Mouse (Mus musculus): ENCODE measurements around the gene Mmp23. TPM values are rescaled to one million over a fixed set of nuclear protein-coding genes. Genes with fewer than 3 reads are reported as not detected.

The Mmp23 gene
- total and polyA plus RNA-seq, 2 experiments from 2014 or later, result 2.9 to 6.0 TPM

DNA sequence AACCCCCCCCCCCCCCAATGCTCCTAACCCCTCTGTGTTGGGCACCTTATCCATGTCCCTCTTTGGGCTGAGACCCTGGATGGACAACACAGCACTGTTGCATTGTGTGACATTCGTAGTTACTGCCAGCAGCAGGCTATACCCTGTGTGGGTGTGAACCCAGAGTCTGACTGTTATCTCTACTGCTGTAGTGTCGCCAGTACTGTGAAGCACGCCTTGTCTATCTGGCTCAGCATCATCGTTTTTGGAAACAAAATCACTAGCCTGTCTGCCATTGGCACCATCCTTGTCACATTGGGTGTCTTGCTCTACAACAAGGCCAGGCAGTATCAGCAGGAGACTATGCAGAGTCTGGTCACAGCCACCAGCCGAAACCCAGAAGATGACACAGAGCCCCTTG lies 34.9 kb downstream of the Mmp23 start:
- DNase-seq (no peak), ATAC-seq (no peak)
- no peak overlapping the region for H3K4me3 ChIP-seq (ENCODE audit: low read depth, low read length)
- H3K27me3 ChIP-seq (ENCODE audit: insufficient read depth, low read length), result no peaks in the 10 kb centered on the region
- no peak overlapping the region for H3K4me2 ChIP-seq (ENCODE audit: low read depth)
- H3K36me3 ChIP-seq (ENCODE audit: insufficient read depth), result peaks cover 61% of the 10 kb centered on the region
- WGBS, result 96% methylated on average over 5 of the region's 5 CpGs
- no peak for TF ChIP-seq CTCF (IDR thresholded peaks at IDR 0.05; ENCODE audit: low read depth)
- H3K9me3 ChIP-seq (ENCODE audit: low read length), result no peaks in the 10 kb centered on the region
- no peaks in the 10 kb centered on the region for H3K4me1 ChIP-seq (ENCODE audit: insufficient read depth)
- H3K9ac ChIP-seq, result no peak overlapping the region
- no peak overlapping the region for H3K27ac ChIP-seq (ENCODE audit: low read depth, low read length)

DNA sequence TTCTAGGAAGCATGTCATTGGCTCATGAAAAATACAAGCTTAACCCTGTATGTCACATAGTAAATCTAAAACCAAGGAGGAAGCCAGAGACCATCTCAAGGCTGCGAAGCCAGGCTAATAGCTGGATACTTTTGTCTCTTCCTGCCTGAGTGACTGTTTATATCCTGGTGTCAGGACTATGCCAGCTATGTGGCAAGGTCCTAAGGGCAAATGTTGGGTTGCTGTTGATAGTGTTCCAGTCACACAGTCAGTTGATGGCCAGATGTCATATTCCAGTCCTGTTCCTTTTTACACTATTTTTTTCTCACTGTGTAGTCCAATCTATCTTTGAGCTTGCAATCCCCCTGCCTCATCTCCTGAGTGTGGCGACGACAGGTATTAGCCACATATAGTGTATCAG lies 39.9 kb downstream of the Mmp23 start:
- no peak overlapping the region for H3K4me3 ChIP-seq (ENCODE audit: low read depth, low read length)
- no peak for TF ChIP-seq CTCF (IDR thresholded peaks at IDR 0.05; ENCODE audit: low read depth)

DNA sequence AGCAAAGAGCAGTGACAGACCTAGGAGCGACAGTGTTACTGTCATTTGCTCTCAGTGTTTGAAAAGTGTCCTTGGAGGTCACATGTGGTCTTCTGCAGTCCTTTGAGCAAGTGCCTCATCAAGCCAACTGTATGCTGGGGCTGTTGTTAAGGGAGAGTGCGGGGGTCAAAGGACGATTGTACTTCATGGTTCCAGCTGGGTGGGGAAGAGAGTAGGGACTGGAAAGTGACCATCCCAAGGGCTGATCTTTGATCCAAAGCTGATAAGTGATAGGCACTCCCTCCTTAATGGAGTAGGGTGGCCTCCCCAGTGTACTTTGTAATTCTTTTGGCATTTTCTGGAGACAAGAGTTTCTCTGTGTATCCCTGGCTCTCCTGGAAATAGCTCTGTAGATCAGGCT lies 41.3 kb downstream of the Mmp23 start:
- peaks cover 59% of the 10 kb centered on the region for H3K36me3 ChIP-seq (ENCODE audit: insufficient read depth)
- H3K27me3 ChIP-seq (ENCODE audit: insufficient read depth, low read length), result no peaks in the 10 kb centered on the region
- no peaks in the 10 kb centered on the region for H3K4me1 ChIP-seq (ENCODE audit: insufficient read depth)
- no peak overlapping the region for H3K27ac ChIP-seq (ENCODE audit: low read depth, low read length)
- DNase-seq, result no peak
- H3K9ac ChIP-seq, result no peak overlapping the region
- TF ChIP-seq CTCF (IDR thresholded peaks at IDR 0.05; ENCODE audit: low read depth), result no peak
- no peaks in the 10 kb centered on the region for H3K9me3 ChIP-seq (ENCODE audit: low read length)
- H3K4me3 ChIP-seq (ENCODE audit: low read depth, low read length), result no peak overlapping the region
- WGBS, result 97% methylated on average over 3 of the region's 3 CpGs
- no peak overlapping the region for H3K4me2 ChIP-seq (ENCODE audit: low read depth)
- ATAC-seq, result no peak

More for the DNA sequence above, 39.9 kb downstream of the Mmp23 start:
- DNase-seq (no peak), ATAC-seq (no peak)
- no peak overlapping the region for H3K9ac ChIP-seq
- H3K27me3 ChIP-seq (ENCODE audit: insufficient read depth, low read length), result no peaks in the 10 kb centered on the region
- no peaks in the 10 kb centered on the region for H3K9me3 ChIP-seq (ENCODE audit: low read length)
- 96% methylated on average over 3 of the region's 3 CpGs for WGBS
- no peaks in the 10 kb centered on the region for H3K4me1 ChIP-seq (ENCODE audit: insufficient read depth)
- peaks cover 73% of the 10 kb centered on the region for H3K36me3 ChIP-seq (ENCODE audit: insufficient read depth)
- H3K4me2 ChIP-seq (ENCODE audit: low read depth), result no peak overlapping the region
- H3K27ac ChIP-seq (ENCODE audit: low read depth, low read length), result no peak overlapping the region

DNA sequence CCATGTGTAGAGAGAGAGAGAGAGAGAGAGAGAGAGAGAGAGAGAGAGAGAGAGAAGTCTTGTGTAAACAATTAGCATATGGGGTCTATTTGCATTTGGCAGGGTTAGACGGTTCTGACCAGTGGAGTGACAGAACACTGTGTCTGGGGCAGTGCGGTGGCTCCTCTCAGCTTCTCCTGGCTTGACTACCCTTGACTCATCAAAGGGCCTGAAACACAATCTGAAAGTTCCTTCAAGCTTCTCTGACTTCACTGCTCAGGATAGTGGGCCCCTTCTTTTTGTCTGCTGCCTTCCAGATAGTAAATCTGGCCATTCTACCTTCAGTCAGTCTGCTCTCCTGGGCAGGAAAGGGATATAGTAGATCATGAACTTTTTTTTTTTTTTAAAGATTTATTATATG lies 46.4 kb downstream of the Mmp23 start:
- no peak overlapping the region for H3K27ac ChIP-seq (ENCODE audit: low read depth, low read length)
- H3K4me1 ChIP-seq (ENCODE audit: insufficient read depth), result peaks cover 7% of the 10 kb centered on the region; the same call in 1 of the 2 replicates
- H3K27me3 ChIP-seq (ENCODE audit: insufficient read depth, low read length), result no peaks in the 10 kb centered on the region
- no peaks in the 10 kb centered on the region for H3K9me3 ChIP-seq (ENCODE audit: low read length)
- 63% methylated on average over 2 of the region's 2 CpGs for WGBS
- no peak for TF ChIP-seq CTCF (IDR thresholded peaks at IDR 0.05; ENCODE audit: low read depth)
- H3K36me3 ChIP-seq (ENCODE audit: insufficient read depth), result peaks cover 17% of the 10 kb centered on the region
- no peak overlapping the region for H3K4me3 ChIP-seq (ENCODE audit: low read depth, low read length)
- ATAC-seq (no peak), DNase-seq (no peak)
- H3K9ac ChIP-seq, result no peak overlapping the region
- H3K4me2 ChIP-seq (ENCODE audit: low read depth), result no peak overlapping the region

DNA sequence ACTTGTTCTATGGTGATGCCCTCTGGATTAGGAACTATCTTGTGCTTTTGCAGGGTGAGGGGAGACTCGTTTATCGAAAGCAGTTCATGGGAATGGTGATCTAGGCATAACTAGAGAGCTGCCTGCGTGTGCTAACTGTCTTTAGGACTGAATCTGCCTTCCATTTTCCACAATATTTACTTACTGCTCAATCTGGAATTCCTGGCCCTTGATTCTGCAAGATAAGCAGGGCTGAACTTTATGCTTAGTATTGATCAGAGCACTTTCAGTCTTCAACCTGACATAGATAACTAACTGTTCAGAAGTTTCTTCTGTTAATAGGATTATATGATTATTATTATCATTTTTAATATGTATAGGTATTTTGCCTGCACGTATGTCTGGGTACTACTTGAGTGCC lies 48.1 kb downstream of the Mmp23 start:
- no peak for DNase-seq
- no peak overlapping the region for H3K4me2 ChIP-seq (ENCODE audit: low read depth)
- H3K4me1 ChIP-seq (ENCODE audit: insufficient read depth), result peaks cover 13% of the 10 kb centered on the region; the same call in 1 of the 2 replicates
- no peak overlapping the region for H3K9ac ChIP-seq
- WGBS, result 91% methylated on average over 4 of the region's 4 CpGs
- H3K36me3 ChIP-seq (ENCODE audit: insufficient read depth), result peaks cover 7% of the 10 kb centered on the region; the same call in 1 of the 2 replicates
- TF ChIP-seq CTCF (IDR thresholded peaks at IDR 0.05; ENCODE audit: low read depth), result no peak
- H3K9me3 ChIP-seq (ENCODE audit: low read length), result no peaks in the 10 kb centered on the region
- ATAC-seq, result no peak
- H3K27me3 ChIP-seq (ENCODE audit: insufficient read depth, low read length), result no peaks in the 10 kb centered on the region
- H3K27ac ChIP-seq (ENCODE audit: low read depth, low read length), result no peak overlapping the region
- no peak overlapping the region for H3K4me3 ChIP-seq (ENCODE audit: low read depth, low read length)

DNA sequence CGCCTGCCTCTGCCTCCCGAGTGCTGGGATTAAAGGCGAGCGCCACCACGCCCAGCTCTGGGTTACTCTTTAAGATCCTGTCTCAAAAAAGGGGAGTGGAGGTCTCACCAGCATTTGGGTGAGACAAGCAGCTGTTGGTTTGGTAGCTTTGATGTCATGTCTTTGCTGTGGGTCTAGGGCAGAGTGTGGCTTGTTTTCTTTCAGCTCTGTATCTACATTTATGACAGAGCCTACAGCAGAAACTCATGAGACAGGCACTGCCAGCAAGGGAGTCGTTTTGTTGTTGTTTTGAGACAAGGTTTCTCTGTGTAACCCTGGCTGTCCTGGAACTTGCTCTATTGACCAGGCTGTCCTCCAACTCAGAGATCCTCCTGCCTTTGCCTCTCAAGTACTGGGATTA lies 49.4 kb downstream of the Mmp23 start:
- WGBS, result 95% methylated on average over 6 of the region's 6 CpGs
- H3K4me2 ChIP-seq (ENCODE audit: low read depth), result no peak overlapping the region
- H3K4me1 ChIP-seq (ENCODE audit: insufficient read depth), result peaks cover 13% of the 10 kb centered on the region; the same call in 1 of the 2 replicates
- H3K4me3 ChIP-seq (ENCODE audit: low read depth, low read length), result no peak overlapping the region
- no peak overlapping the region for H3K27ac ChIP-seq (ENCODE audit: low read depth, low read length)
- no peak overlapping the region for H3K9ac ChIP-seq
- no peaks in the 10 kb centered on the region for H3K36me3 ChIP-seq (ENCODE audit: insufficient read depth)
- no peaks in the 10 kb centered on the region for H3K27me3 ChIP-seq (ENCODE audit: insufficient read depth, low read length)
- ATAC-seq (no peak), DNase-seq (no peak)
- no peak for TF ChIP-seq CTCF (IDR thresholded peaks at IDR 0.05; ENCODE audit: low read depth)
- H3K9me3 ChIP-seq (ENCODE audit: low read length), result no peaks in the 10 kb centered on the region

DNA sequence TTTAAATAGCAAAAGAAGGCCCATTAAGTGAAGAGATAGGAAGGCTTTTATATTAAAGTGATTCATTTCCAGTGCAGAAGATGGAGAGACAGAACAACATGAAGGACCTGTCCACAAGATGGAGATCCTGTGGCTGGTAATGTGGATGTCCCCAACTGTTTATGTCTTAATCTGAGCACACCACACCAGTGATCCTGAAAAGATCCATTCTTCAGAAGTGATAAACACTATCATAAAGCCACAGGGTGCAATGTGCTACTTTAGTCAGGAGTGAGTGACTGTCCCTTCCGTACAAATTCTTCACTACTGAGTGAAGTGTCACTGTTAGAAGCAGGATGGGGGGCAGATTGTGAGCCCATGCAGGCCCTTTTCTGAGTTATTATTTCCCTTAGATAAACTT lies 50.4 kb downstream of the Mmp23 start:
- Histone ChIP-seq H3K27ac (ENCODE audit: low read depth, low read length) (no peak overlapping the region), H3K9ac (no peak overlapping the region), H3K4me2 (ENCODE audit: low read depth) (peak overlapping the region; percentile 83), H3K27me3 (ENCODE audit: insufficient read depth, low read length) (no peaks in the 10 kb centered on the region), H3K4me3 (ENCODE audit: low read depth, low read length) (peak overlapping the region; percentile 79; the same call in 1 of the 2 replicates), H3K36me3 (ENCODE audit: insufficient read depth) (no peaks in the 10 kb centered on the region), H3K4me1 (ENCODE audit: insufficient read depth) (peaks cover 13% of the 10 kb centered on the region; the same call in 1 of the 2 replicates), H3K9me3 (ENCODE audit: low read length) (no peaks in the 10 kb centered on the region)
- no peak for ATAC-seq
- no peak for DNase-seq
- no peak for TF ChIP-seq CTCF (IDR thresholded peaks at IDR 0.05; ENCODE audit: low read depth)
- 100% methylated on average over 1 of the region's 1 CpGs for WGBS
